Mouse (Mus musculus) cortical plate, adult 2 months (tissue): ENCODE results near the gene Fyb.

ENCODE experiments used
- CTCF ChIP-seq: fragments of 200-500 bp; IDR thresholded peaks from 2 replicates; pipeline ENCODE4 v1.5.1; 2011; ENCODE audit warnings: mild to moderate bottlenecking, control low read depth, low read length; ENCODE audit not compliant: insufficient read depth; ENCODE audit errors: extremely low read depth
- POLR2A ChIP-seq: fragments of 200-500 bp; IDR thresholded peaks from 2 replicates; pipeline ENCODE4 v1.6.1; 2011; ENCODE audit warnings: mild to moderate bottlenecking, low read length, control low read depth; ENCODE audit not compliant: insufficient read depth; ENCODE audit errors: extremely low read depth

DNA sequence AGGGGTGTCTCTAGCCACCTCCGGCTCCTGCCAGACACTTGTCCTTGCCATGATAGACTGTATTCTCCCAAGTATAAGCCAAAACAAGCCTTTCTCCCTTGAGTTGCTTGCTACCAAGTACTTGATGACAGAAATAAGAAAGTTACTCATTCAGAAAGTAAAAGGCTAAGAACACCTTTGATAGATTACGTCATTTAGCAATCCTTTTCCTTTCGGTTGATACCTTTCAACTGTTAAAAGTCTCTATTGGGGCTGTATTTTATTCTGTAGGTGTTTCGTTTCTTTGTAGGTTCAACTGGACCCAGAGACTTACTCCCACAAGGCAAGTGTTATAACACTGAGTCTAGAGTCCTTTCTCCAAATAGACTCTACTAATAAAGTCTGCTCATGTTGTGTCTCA, 26.3 kb downstream of the Fyb start:
- TF ChIP-seq CTCF (no peak), POLR2A (no peak)
